Mouse (Mus musculus): ENCODE measurements around the gene Rac3.
"Not testable (repeated sequence)": the region's sequence is repeated elsewhere in the genome, so short reads cannot be mapped to it uniquely, and the experiment has no call there.

Rac3 gene

GRCm38 (mm10) chr11:120721124-120722066 lies at the start of gene Rac3:
Gene Rac3, plus strand, starts transcription at chr11:120721470.
- DNase-seq: peak; percentile 79

GRCm38 (mm10) chr11:120672687-120673593 lies 48.3 kb upstream of the Rac3 start, which contains the start of gene Aspscr1:
Gene Aspscr1, plus strand, starts transcription at chr11:120672973.
- DNase-seq: peak; percentile 92

- no peak for DNase-seq
Measured at GRCm38 (mm10) chr11:120673594-120674122, 47.6 kb upstream of the Rac3 start.

- not testable (repeated sequence) for DNase-seq
Measured at GRCm38 (mm10) chr11:120675875-120676274, 45.4 kb upstream of the Rac3 start.

- DNase-seq: no peak
Measured at GRCm38 (mm10) chr11:120676951-120677350, 44.3 kb upstream of the Rac3 start.

GRCm38 (mm10) chr11:120679909-120680308 lies 41.4 kb upstream of the Rac3 start:
- DNase-seq: no peak

GRCm38 (mm10) chr11:120682683-120683082 lies 38.6 kb upstream of the Rac3 start:
- DNase-seq: no peak

GRCm38 (mm10) chr11:120683536-120683935 lies 37.7 kb upstream of the Rac3 start:
- no peak for DNase-seq

GRCm38 (mm10) chr11:120684086-120684485 lies 37.2 kb upstream of the Rac3 start:
- DNase-seq: no peak

- no peak for DNase-seq
Measured at GRCm38 (mm10) chr11:120684660-120685059, 36.6 kb upstream of the Rac3 start.

- no peak for DNase-seq
Measured at GRCm38 (mm10) chr11:120686650-120687272, 34.5 kb upstream of the Rac3 start.

- DNase-seq: no peak
Measured at GRCm38 (mm10) chr11:120689365-120689764, 31.9 kb upstream of the Rac3 start.

GRCm38 (mm10) chr11:120692471-120693011 lies 28.7 kb upstream of the Rac3 start:
- DNase-seq: no peak

- no peak for DNase-seq
Measured at GRCm38 (mm10) chr11:120693461-120693860, 27.8 kb upstream of the Rac3 start.

GRCm38 (mm10) chr11:120695184-120695583 lies 26.1 kb upstream of the Rac3 start:
- no peak for DNase-seq

- DNase-seq: no peak
Measured at GRCm38 (mm10) chr11:120695641-120696040, 25.6 kb upstream of the Rac3 start.

GRCm38 (mm10) chr11:120696568-120696967 lies 24.7 kb upstream of the Rac3 start:
- DNase-seq: no peak

- DNase-seq: no peak
Measured at GRCm38 (mm10) chr11:120697741-120698140, 23.5 kb upstream of the Rac3 start.

GRCm38 (mm10) chr11:120703696-120704454 lies 17.4 kb upstream of the Rac3 start:
- no peak for DNase-seq

- no peak for DNase-seq
Measured at GRCm38 (mm10) chr11:120704486-120705325, 16.6 kb upstream of the Rac3 start.

GRCm38 (mm10) chr11:120706120-120706519 lies 15.2 kb upstream of the Rac3 start:
- DNase-seq: no peak

All from cerebellum, adult 9-11 months (tissue).